Mouse (Mus musculus): ENCODE data around the gene Fbn1. TPM values are rescaled to one million over a fixed set of nuclear protein-coding genes. Genes with fewer than 3 reads are reported as not detected.

The Fbn1 gene
- 10 to 100 TPM in 1 of 2 experiments, 1 to 10 TPM in 1; 2.3 to 45.3 TPM for polyA plus RNA-seq (2012; fragmentation: generic; extraction: Trizol)

GRCm38 (mm10) chr2:125507893-125508292 is at the start of gene Fbn1:
TSS of gene Fbn1 (minus strand) at chr2:125507993.

GRCm38 (mm10) chr2:125505006-125505745 is 2.6 kb downstream of the Fbn1 start, which contains the start of gene Gm9913:
TSS of gene Gm9913 (plus strand) at chr2:125505089.

Other genes starting within 250 kb of the Fbn1 start
- under 1 TPM; 0.05 to 0.09 TPM for gene Gm9913, start 2.9 kb downstream of the Fbn1 start, polyA plus RNA-seq (2012; fragmentation: generic; extraction: Trizol)
- gene Cep152, start 117.1 kb upstream of the Fbn1 start, polyA plus RNA-seq (2012; fragmentation: generic; extraction: Trizol): 1 to 10 TPM in 1 of 2 experiments, under 1 TPM in 1; 0.08 to 1.2 TPM
- gene Eid1, start 165.1 kb upstream of the Fbn1 start, polyA plus RNA-seq (2012; fragmentation: generic; extraction: Trizol): 10 to 100 TPM in 1 of 2 experiments, 1 to 10 TPM in 1; 7.2 to 82.3 TPM
- gene Shc4, start 216.2 kb upstream of the Fbn1 start, polyA plus RNA-seq (2012; fragmentation: generic; extraction: Trizol): under 1 TPM; 0.06 to 0.71 TPM

Data from C3H10T1/2 (cell line).